Mouse (Mus musculus): ENCODE results near the gene 1700019N19Rik. TPM values are rescaled to one million over a fixed set of nuclear protein-coding genes. Genes with fewer than 3 reads are reported as not detected.

Gene 1700019N19Rik
- polyA plus RNA-seq, 1 experiment: 0.35 TPM

- Histone ChIP-seq H3K27me3 (ENCODE audit: control insufficient read depth, insufficient read depth, low read length) (no peaks in the 10 kb centered on the region), H3K4me1 (replicated peaks; ENCODE audit: control insufficient read depth, insufficient read depth, low read length) (peaks cover 13% of the 10 kb centered on the region), H3K36me3 (ENCODE audit: control insufficient read depth, insufficient read depth, low read length) (no peaks in the 10 kb centered on the region), H3K4me3 (ENCODE audit: control insufficient read depth, insufficient read depth, low read length) (no peak overlapping the region), H3K27ac (ENCODE audit: control insufficient read depth, insufficient read depth, low read length) (no peak overlapping the region)
- TF ChIP-seq CTCF (IDR thresholded peaks at IDR 0.05; ENCODE audit: borderline replicate concordance, control insufficient read depth, extremely low read depth, insufficient read depth, low read length, poor library complexity): no peak
- no peak for TF ChIP-seq POLR2A (IDR thresholded peaks at IDR 0.05; ENCODE audit: control insufficient read depth, extremely low read depth, insufficient read depth, low read length, poor library complexity)
- 94% methylated on average over 13 of the region's 13 CpGs for WGBS
- DNase-seq: no peak
These were observed 21.1 kb upstream of the 1700019N19Rik start for GRCm38 (mm10) chr19:58815179-58815922.

GRCm38 (mm10) chr19:58810536-58810935, 16.3 kb upstream of the 1700019N19Rik start:
- Histone ChIP-seq H3K36me3 (ENCODE audit: control insufficient read depth, insufficient read depth, low read length) (no peaks in the 10 kb centered on the region), H3K27me3 (ENCODE audit: control insufficient read depth, insufficient read depth, low read length) (no peaks in the 10 kb centered on the region), H3K4me1 (replicated peaks; ENCODE audit: control insufficient read depth, insufficient read depth, low read length) (no peaks in the 10 kb centered on the region), H3K27ac (ENCODE audit: control insufficient read depth, insufficient read depth, low read length) (no peak overlapping the region), H3K4me3 (ENCODE audit: control insufficient read depth, insufficient read depth, low read length) (no peak overlapping the region)
- TF ChIP-seq CTCF (IDR thresholded peaks at IDR 0.05; ENCODE audit: borderline replicate concordance, control insufficient read depth, extremely low read depth, insufficient read depth, low read length, poor library complexity) (no peak), POLR2A (IDR thresholded peaks at IDR 0.05; ENCODE audit: control insufficient read depth, extremely low read depth, insufficient read depth, low read length, poor library complexity) (no peak)
- no peak for DNase-seq
- 88% methylated on average over 5 of the region's 5 CpGs for WGBS

- Histone ChIP-seq H3K36me3 (ENCODE audit: control insufficient read depth, insufficient read depth, low read length) (no peaks in the 10 kb centered on the region), H3K27ac (ENCODE audit: control insufficient read depth, insufficient read depth, low read length) (no peak overlapping the region), H3K4me3 (ENCODE audit: control insufficient read depth, insufficient read depth, low read length) (no peak overlapping the region), H3K27me3 (ENCODE audit: control insufficient read depth, insufficient read depth, low read length) (no peaks in the 10 kb centered on the region), H3K4me1 (replicated peaks; ENCODE audit: control insufficient read depth, insufficient read depth, low read length) (no peaks in the 10 kb centered on the region)
- no peak for DNase-seq
- 88% methylated on average over 6 of the region's 6 CpGs for WGBS
- TF ChIP-seq CTCF (IDR thresholded peaks at IDR 0.05; ENCODE audit: borderline replicate concordance, control insufficient read depth, extremely low read depth, insufficient read depth, low read length, poor library complexity) (no peak), POLR2A (IDR thresholded peaks at IDR 0.05; ENCODE audit: control insufficient read depth, extremely low read depth, insufficient read depth, low read length, poor library complexity) (no peak)
These were observed 14.6 kb upstream of the 1700019N19Rik start for GRCm38 (mm10) chr19:58808864-58809263.

- H3K36me3 ChIP-seq (ENCODE audit: control insufficient read depth, insufficient read depth, low read length): no peaks in the 10 kb centered on the region
- 4% methylated on average over 3 of the region's 3 CpGs for WGBS
- peak; percentile 35 for DNase-seq
- H3K4me1 ChIP-seq (replicated peaks; ENCODE audit: control insufficient read depth, insufficient read depth, low read length): no peaks in the 10 kb centered on the region
- TF ChIP-seq POLR2A (IDR thresholded peaks at IDR 0.05; ENCODE audit: control insufficient read depth, extremely low read depth, insufficient read depth, low read length, poor library complexity): no peak
- TF ChIP-seq CTCF (IDR thresholded peaks at IDR 0.05; ENCODE audit: borderline replicate concordance, control insufficient read depth, extremely low read depth, insufficient read depth, low read length, poor library complexity): peak; percentile 33; the same call in 1 of the 2 replicates
- H3K27ac ChIP-seq (ENCODE audit: control insufficient read depth, insufficient read depth, low read length): no peak overlapping the region
- H3K4me3 ChIP-seq (ENCODE audit: control insufficient read depth, insufficient read depth, low read length): no peak overlapping the region
- no peaks in the 10 kb centered on the region for H3K27me3 ChIP-seq (ENCODE audit: control insufficient read depth, insufficient read depth, low read length)
These were observed 12.1 kb upstream of the 1700019N19Rik start for GRCm38 (mm10) chr19:58806364-58806763.

GRCm38 (mm10) chr19:58805191-58805779, 11.0 kb upstream of the 1700019N19Rik start:
- Histone ChIP-seq H3K36me3 (ENCODE audit: control insufficient read depth, insufficient read depth, low read length) (no peaks in the 10 kb centered on the region), H3K4me1 (replicated peaks; ENCODE audit: control insufficient read depth, insufficient read depth, low read length) (no peaks in the 10 kb centered on the region), H3K27ac (ENCODE audit: control insufficient read depth, insufficient read depth, low read length) (no peak overlapping the region), H3K4me3 (ENCODE audit: control insufficient read depth, insufficient read depth, low read length) (no peak overlapping the region), H3K27me3 (ENCODE audit: control insufficient read depth, insufficient read depth, low read length) (no peaks in the 10 kb centered on the region)
- no peak for DNase-seq
- 91% methylated on average over 9 of the region's 9 CpGs for WGBS
- TF ChIP-seq CTCF (IDR thresholded peaks at IDR 0.05; ENCODE audit: borderline replicate concordance, control insufficient read depth, extremely low read depth, insufficient read depth, low read length, poor library complexity): no peak
- no peak for TF ChIP-seq POLR2A (IDR thresholded peaks at IDR 0.05; ENCODE audit: control insufficient read depth, extremely low read depth, insufficient read depth, low read length, poor library complexity)

GRCm38 (mm10) chr19:58795114-58795669, 931 bp upstream of the 1700019N19Rik start:
- WGBS: 84% methylated on average over 12 of the region's 12 CpGs
- TF ChIP-seq POLR2A (IDR thresholded peaks at IDR 0.05; ENCODE audit: control insufficient read depth, extremely low read depth, insufficient read depth, low read length, poor library complexity) (no peak), CTCF (IDR thresholded peaks at IDR 0.05; ENCODE audit: borderline replicate concordance, control insufficient read depth, extremely low read depth, insufficient read depth, low read length, poor library complexity) (no peak)
- Histone ChIP-seq H3K36me3 (ENCODE audit: control insufficient read depth, insufficient read depth, low read length) (no peaks in the 10 kb centered on the region), H3K27me3 (ENCODE audit: control insufficient read depth, insufficient read depth, low read length) (no peaks in the 10 kb centered on the region), H3K4me1 (replicated peaks; ENCODE audit: control insufficient read depth, insufficient read depth, low read length) (no peaks in the 10 kb centered on the region), H3K4me3 (ENCODE audit: control insufficient read depth, insufficient read depth, low read length) (no peak overlapping the region), H3K27ac (ENCODE audit: control insufficient read depth, insufficient read depth, low read length) (no peak overlapping the region)
- DNase-seq: no peak

All from thymus, adult 2 months (tissue).